Mouse (Mus musculus): ENCODE results near the gene Tgfa.

The Tgfa gene

GRCm38 (mm10) chr6:86194941-86195932 lies at the start of gene Tgfa:
Gene Tgfa (plus strand): TSS chr6:86195223.
- peak; percentile 56 to 60 for DNase-seq (ENCODE audit: low spot score in 2 of 2)

GRCm38 (mm10) chr6:86148518-86148917 lies 46.5 kb upstream of the Tgfa start:
- DNase-seq (ENCODE audit: low spot score in 2 of 2), result no peak

GRCm38 (mm10) chr6:86149001-86149400 lies 46.0 kb upstream of the Tgfa start:
- DNase-seq (ENCODE audit: low spot score in 2 of 2), result no peak

- DNase-seq (ENCODE audit: low spot score in 2 of 2), result no peak
Measured at GRCm38 (mm10) chr6:86152676-86153075, 42.3 kb upstream of the Tgfa start.

- peak; percentile 36 to 48 for DNase-seq (ENCODE audit: low spot score in 2 of 2)
Measured at GRCm38 (mm10) chr6:86153436-86153990, 41.5 kb upstream of the Tgfa start.

GRCm38 (mm10) chr6:86154006-86154405 lies 41.0 kb upstream of the Tgfa start:
- DNase-seq (ENCODE audit: low spot score in 2 of 2), result peak in 1 of 2 experiments; percentile 5

- DNase-seq (ENCODE audit: low spot score in 2 of 2), result no peak
Measured at GRCm38 (mm10) chr6:86154481-86154880, 40.5 kb upstream of the Tgfa start.

- no peak for DNase-seq (ENCODE audit: low spot score in 2 of 2)
Measured at GRCm38 (mm10) chr6:86157253-86158234, 37.5 kb upstream of the Tgfa start.

- DNase-seq (ENCODE audit: low spot score in 2 of 2), result no peak
Measured at GRCm38 (mm10) chr6:86160878-86161277, 34.1 kb upstream of the Tgfa start.

GRCm38 (mm10) chr6:86161586-86161985 lies 33.4 kb upstream of the Tgfa start:
- no peak for DNase-seq (ENCODE audit: low spot score in 2 of 2)

GRCm38 (mm10) chr6:86164028-86164427 lies 31.0 kb upstream of the Tgfa start:
- DNase-seq (ENCODE audit: low spot score in 2 of 2), result no peak

GRCm38 (mm10) chr6:86166426-86166825 lies 28.6 kb upstream of the Tgfa start:
- no peak for DNase-seq (ENCODE audit: low spot score in 2 of 2)

GRCm38 (mm10) chr6:86167851-86168250 lies 27.2 kb upstream of the Tgfa start:
- DNase-seq (ENCODE audit: low spot score in 2 of 2), result no peak

GRCm38 (mm10) chr6:86169166-86169565 lies 25.9 kb upstream of the Tgfa start:
- no peak for DNase-seq (ENCODE audit: low spot score in 2 of 2)

GRCm38 (mm10) chr6:86176236-86176635 lies 18.8 kb upstream of the Tgfa start:
- DNase-seq (ENCODE audit: low spot score in 2 of 2), result no peak

GRCm38 (mm10) chr6:86176721-86177120 lies 18.3 kb upstream of the Tgfa start:
- DNase-seq (ENCODE audit: low spot score in 2 of 2), result no peak

- no peak for DNase-seq (ENCODE audit: low spot score in 2 of 2)
Measured at GRCm38 (mm10) chr6:86177331-86177982, 17.6 kb upstream of the Tgfa start.

GRCm38 (mm10) chr6:86180617-86181016 lies 14.4 kb upstream of the Tgfa start:
- DNase-seq (ENCODE audit: low spot score in 2 of 2), result no peak

GRCm38 (mm10) chr6:86182016-86182415 lies 13.0 kb upstream of the Tgfa start:
- DNase-seq (ENCODE audit: low spot score in 2 of 2), result no peak

GRCm38 (mm10) chr6:86182626-86183025 lies 12.4 kb upstream of the Tgfa start:
- DNase-seq (ENCODE audit: low spot score in 2 of 2), result no peak

Measured in heart, adult 9 months (tissue).